Mouse (Mus musculus): ENCODE data around the gene Glb1l3. TPM values are rescaled to one million over a fixed set of nuclear protein-coding genes. Genes with fewer than 3 reads are reported as not detected.
"Not testable (repeated sequence)": the region's sequence is repeated elsewhere in the genome, so short reads cannot be mapped to it uniquely, and the experiment has no call there.

The Glb1l3 gene
- not detected in 2 replicates for polyA plus RNA-seq (2011; ENCODE audit: insufficient read length, low read depth, missing spikeins)

DNA sequence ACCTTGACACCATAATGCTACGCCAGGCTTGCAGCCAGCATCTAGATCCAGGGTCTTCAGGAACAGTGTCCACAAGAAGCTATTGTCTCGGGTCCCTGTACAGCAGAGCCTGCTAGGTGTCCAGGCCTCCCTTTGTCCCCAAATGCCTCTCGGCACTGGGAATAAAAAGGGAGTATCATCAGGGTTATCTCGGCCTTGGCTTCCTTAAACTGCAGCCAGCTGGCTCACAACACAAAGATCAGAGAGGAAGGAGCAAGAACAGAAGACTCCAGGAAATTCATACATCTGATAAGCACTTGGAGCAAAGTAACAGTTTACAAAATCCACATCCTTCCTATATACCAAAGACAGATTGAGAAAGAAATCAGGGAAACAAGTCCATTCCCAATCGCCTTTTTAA, at the start of gene Glb1l3:
Glb1l3 (minus strand) TSS at position 140 of the 400 bp plus-strand sequence.
- no peak for TF ChIP-seq POLR2A (IDR thresholded peaks at IDR 0.05; ENCODE audit: low read depth, low read length)
- Histone ChIP-seq H3K27ac (ENCODE audit: insufficient read depth, low read length) (no peak within 1 kb of the TSS), H3K4me1 (ENCODE audit: control insufficient read depth, insufficient read depth, low read length) (no peaks in the 10 kb centered on the region), H3K4me3 (ENCODE audit: insufficient read depth, low read length) (no peak within 1 kb of the TSS)

DNA sequence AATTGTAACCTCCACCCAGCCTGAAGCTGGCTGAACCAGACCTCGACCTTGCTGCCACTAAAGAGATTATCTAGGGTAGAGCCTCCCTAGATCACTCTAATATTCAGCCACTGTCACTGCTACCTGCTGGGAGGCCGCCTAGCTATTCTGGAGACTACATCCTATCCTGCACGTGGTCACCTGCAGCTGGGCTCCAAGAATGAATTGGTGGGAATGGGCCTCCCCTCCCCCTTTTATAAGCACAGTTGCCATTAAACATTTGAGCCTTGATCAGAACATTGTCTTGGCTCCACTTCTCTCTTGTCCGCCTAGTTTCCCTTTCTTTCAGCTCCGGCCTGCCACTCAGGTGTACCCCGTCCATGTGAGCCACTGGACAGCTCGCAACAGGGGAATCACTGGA, 9.2 kb upstream of the Glb1l3 start:
- H3K27ac ChIP-seq (ENCODE audit: insufficient read depth, low read length); H3K4me3 ChIP-seq (ENCODE audit: insufficient read depth, low read length); H3K4me1 ChIP-seq (ENCODE audit: control insufficient read depth, insufficient read depth, low read length): not testable (repeated sequence)

DNA sequence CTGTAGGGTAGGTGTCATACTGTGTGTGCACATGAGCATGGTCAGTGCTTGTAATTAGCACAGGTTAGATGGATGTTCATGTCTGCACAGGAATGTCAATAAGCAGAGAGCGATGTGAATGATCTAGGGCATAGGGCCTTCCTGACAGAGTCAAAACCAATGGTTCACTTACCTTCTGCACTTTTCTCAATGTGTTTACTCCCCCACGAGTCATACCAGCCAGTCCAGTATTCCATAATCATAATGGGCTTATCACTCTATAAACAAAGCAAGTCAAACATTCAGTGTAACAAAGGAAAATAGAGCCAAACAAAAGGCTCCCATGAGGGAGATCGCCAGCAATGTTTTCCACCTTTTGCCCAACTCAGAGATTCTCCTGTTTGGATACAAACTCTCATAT, 29.6 kb downstream of the Glb1l3 start:
- H3K27ac ChIP-seq (ENCODE audit: insufficient read depth, low read length) = no peak overlapping the region
- H3K4me3 ChIP-seq (ENCODE audit: insufficient read depth, low read length) = no peak overlapping the region
- H3K4me1 ChIP-seq (ENCODE audit: control insufficient read depth, insufficient read depth, low read length) = no peaks in the 10 kb centered on the region
- TF ChIP-seq CTCF (IDR thresholded peaks at IDR 0.05; ENCODE audit: borderline replicate concordance, insufficient read depth, low read length) (no peak), POLR2A (IDR thresholded peaks at IDR 0.05; ENCODE audit: low read depth, low read length) (no peak)

DNA sequence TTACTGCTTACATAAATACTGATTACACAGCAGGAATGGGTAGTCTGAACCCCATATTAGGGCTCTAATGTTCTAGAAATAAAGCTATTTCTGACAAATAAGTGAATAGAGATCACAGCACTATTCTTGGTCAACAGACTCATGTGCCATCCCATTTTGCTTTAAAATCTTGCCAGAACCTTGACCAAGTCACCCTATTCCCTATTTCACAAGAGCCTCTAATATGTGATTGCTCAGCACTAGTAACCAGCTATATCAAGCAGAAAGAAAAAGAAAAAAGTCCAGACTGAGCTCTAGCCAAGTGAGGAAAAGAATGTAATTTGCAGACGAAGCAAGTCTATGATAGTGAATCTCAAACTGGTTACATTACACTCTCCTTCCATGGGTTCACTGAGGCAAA, 40.7 kb downstream of the Glb1l3 start:
- Histone ChIP-seq H3K4me3 (ENCODE audit: insufficient read depth, low read length) (no peak overlapping the region), H3K27ac (ENCODE audit: insufficient read depth, low read length) (no peak overlapping the region), H3K4me1 (ENCODE audit: control insufficient read depth, insufficient read depth, low read length) (no peaks in the 10 kb centered on the region)
- TF ChIP-seq CTCF (IDR thresholded peaks at IDR 0.05; ENCODE audit: borderline replicate concordance, insufficient read depth, low read length) (no peak), POLR2A (IDR thresholded peaks at IDR 0.05; ENCODE audit: low read depth, low read length) (no peak)

DNA sequence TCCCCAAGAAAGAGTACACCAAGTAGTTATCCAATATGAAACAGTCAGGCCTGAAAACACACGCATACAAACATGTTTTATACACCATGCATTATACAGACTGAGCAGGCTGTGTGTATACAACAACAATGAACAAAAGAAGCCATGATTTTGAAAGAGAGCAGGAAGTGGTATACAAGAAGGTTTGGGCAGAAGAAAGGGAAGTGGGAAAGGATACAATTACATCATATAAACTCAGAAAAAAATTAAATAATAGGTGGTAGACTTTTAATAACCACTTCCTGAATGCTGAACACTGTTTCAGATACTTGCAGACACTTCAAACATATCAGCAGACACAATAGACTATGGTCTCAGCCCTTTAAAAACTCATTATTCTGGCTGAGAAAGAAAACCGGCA, 52.0 kb downstream of the Glb1l3 start:
- TF ChIP-seq POLR2A (IDR thresholded peaks at IDR 0.05; ENCODE audit: low read depth, low read length) (no peak), CTCF (IDR thresholded peaks at IDR 0.05; ENCODE audit: borderline replicate concordance, insufficient read depth, low read length) (no peak)
- H3K27ac ChIP-seq (ENCODE audit: insufficient read depth, low read length) = no peak overlapping the region
- H3K4me1 ChIP-seq (ENCODE audit: control insufficient read depth, insufficient read depth, low read length) = no peaks in the 10 kb centered on the region
- no peak overlapping the region for H3K4me3 ChIP-seq (ENCODE audit: insufficient read depth, low read length)

DNA sequence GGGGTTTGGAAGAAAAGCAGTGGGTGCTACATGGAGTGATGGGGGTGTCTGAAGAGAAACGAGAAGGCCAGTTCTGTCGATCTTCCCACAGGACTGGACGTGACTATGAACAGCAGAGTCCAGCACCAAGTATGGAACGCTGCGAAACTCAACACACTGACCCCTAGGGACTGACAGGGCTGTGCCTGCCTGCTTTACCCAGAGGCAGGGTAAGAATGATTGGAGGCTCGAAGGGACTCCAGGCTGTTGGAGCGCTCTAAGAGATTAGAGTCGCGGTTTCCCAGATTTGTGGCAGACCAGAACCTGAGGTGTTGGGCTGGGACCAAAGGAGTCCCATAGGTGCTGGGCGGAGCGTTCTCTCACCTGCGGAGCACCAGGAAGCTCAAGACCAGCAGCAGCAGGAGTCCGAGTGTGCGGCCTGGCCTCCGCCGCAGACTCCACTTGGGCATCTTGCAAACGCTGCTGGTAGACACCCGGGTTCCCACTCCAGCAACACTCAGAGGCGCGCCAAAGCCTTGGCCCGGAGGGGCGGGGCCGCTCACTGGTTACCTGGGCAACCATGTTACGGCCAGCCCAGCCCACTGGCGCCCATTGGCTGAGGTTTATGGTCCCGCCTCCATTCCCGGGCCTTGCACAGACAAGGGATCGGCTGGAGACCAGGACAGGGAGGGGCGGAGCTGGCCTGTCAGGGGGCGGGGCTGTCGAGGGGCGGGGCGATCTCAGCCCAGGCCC, 54.6 kb downstream of the Glb1l3 start, which contains the start of gene Glb1l2:
Glb1l2 (minus strand) TSS at position 534 of the 732 bp plus-strand sequence.
- H3K4me1 ChIP-seq (ENCODE audit: control insufficient read depth, insufficient read depth, low read length) = no peaks in the 10 kb centered on the region
- peak within 1 kb of the TSS; percentile 45 for H3K4me3 ChIP-seq (ENCODE audit: insufficient read depth, low read length)
- no peak for TF ChIP-seq CTCF (IDR thresholded peaks at IDR 0.05; ENCODE audit: borderline replicate concordance, insufficient read depth, low read length)
- no peak for TF ChIP-seq POLR2A (IDR thresholded peaks at IDR 0.05; ENCODE audit: low read depth, low read length)
- no peak within 1 kb of the TSS for H3K27ac ChIP-seq (ENCODE audit: insufficient read depth, low read length)

DNA sequence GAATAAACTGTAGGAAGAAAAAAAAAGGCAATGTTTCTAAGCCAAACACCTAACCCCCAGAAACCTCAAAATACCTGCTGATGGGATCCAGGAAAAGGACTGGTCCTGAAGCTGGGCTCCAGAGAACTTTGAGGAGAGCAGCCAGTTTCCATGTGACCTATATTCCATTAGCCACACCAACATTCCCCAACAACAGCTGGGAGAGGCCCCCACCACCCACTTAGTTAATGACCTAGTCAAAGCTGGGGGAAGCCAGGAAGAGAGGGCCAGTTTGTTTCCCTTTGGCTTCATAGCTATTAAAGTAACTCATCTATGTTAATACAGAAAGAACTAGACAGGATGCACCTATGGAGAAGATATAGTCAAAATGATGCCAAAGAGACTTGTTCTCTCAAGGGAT, 56.4 kb downstream of the Glb1l3 start:
- Histone ChIP-seq H3K4me1 (ENCODE audit: control insufficient read depth, insufficient read depth, low read length) (no peaks in the 10 kb centered on the region), H3K27ac (ENCODE audit: insufficient read depth, low read length) (no peak overlapping the region), H3K4me3 (ENCODE audit: insufficient read depth, low read length) (no peak overlapping the region)
- TF ChIP-seq POLR2A (IDR thresholded peaks at IDR 0.05; ENCODE audit: low read depth, low read length) = no peak
- no peak for TF ChIP-seq CTCF (IDR thresholded peaks at IDR 0.05; ENCODE audit: borderline replicate concordance, insufficient read depth, low read length)

DNA sequence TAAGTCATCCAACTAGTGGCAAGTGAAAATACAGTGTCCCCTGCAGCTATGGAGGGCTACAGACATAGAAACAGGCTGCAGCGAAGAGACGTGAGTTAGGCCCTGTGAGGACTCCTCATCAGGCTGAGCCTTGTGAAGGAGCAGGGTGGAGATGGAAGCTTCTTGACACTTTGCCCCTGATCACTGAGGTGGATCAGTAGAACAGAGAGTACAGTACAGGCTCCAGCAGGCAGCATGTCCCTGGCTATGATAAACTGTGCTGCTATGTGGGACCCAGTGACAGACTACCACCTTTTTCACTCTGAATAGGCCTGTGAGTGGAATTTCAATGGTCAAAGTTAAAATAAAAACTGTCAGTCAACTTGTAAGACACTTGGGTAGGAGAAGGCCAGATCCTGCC, 60.3 kb downstream of the Glb1l3 start:
- Histone ChIP-seq H3K4me3 (ENCODE audit: insufficient read depth, low read length) (no peak overlapping the region), H3K4me1 (ENCODE audit: control insufficient read depth, insufficient read depth, low read length) (no peaks in the 10 kb centered on the region), H3K27ac (ENCODE audit: insufficient read depth, low read length) (no peak overlapping the region)
- TF ChIP-seq CTCF (IDR thresholded peaks at IDR 0.05; ENCODE audit: borderline replicate concordance, insufficient read depth, low read length) = no peak
- no peak for TF ChIP-seq POLR2A (IDR thresholded peaks at IDR 0.05; ENCODE audit: low read depth, low read length)

DNA sequence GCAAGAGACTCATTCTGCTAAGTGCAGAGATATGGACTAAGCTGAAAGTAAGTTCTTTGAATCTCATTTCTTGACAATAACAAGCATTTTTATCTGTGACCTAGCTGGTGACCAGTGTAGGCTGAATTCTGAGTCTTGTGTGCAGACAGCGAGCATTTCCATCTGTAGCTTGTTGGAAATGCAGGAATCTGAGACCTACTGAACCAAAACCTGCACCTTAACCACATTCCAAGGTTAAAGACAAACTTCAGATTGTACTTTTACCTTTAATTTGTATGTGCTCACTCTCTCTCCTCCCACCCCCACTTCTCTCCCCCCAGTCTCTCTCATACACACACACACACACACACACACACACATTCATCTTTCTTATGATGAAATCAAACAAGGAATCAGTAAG, 62.0 kb downstream of the Glb1l3 start:
- no peaks in the 10 kb centered on the region for H3K4me1 ChIP-seq (ENCODE audit: control insufficient read depth, insufficient read depth, low read length)

DNA sequence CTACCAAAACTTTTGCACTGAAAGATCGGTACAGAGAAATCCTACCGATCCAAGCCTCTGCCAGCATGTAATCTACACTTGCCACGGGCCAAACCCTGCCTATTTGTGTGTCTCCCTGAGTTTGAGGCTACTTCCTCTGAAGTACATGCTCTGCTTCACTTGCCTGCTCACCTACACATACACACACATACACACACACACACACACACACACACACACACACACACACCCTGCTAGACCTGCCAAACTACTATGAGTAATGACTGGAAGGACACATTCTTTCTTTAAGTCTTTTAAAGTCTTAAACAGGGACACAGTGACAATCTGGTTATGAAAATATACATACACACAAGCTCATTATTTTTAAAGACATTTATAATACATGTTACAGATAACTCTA, 62.5 kb downstream of the Glb1l3 start:
- Histone ChIP-seq H3K4me3 (ENCODE audit: insufficient read depth, low read length) (no peak overlapping the region), H3K4me1 (ENCODE audit: control insufficient read depth, insufficient read depth, low read length) (no peaks in the 10 kb centered on the region), H3K27ac (ENCODE audit: insufficient read depth, low read length) (no peak overlapping the region)
- TF ChIP-seq POLR2A (IDR thresholded peaks at IDR 0.05; ENCODE audit: low read depth, low read length) (no peak), CTCF (IDR thresholded peaks at IDR 0.05; ENCODE audit: borderline replicate concordance, insufficient read depth, low read length) (no peak)

More for the DNA sequence above, 62.0 kb downstream of the Glb1l3 start:
- TF ChIP-seq CTCF (IDR thresholded peaks at IDR 0.05; ENCODE audit: borderline replicate concordance, insufficient read depth, low read length) (no peak), POLR2A (IDR thresholded peaks at IDR 0.05; ENCODE audit: low read depth, low read length) (no peak)
- H3K27ac ChIP-seq (ENCODE audit: insufficient read depth, low read length) = no peak overlapping the region
- no peak overlapping the region for H3K4me3 ChIP-seq (ENCODE audit: insufficient read depth, low read length)
